Mouse (Mus musculus) adrenal gland, adult 8-10 months (tissue): Measurements from ENCODE around the gene Rps6ka2. TPM values are rescaled to one million over a fixed set of nuclear protein-coding genes. Genes with fewer than 3 reads are reported as not detected.

Source experiments
- DNase-seq: peaks from one replicate; pipeline ENCODE4 v3.0.0; 2022
- total RNA-seq, 4 experiments: library from RNA; stranded (reverse); gene quantifications; 2 replicates each; pipeline ENCODE4 v1.2.4; 2022

Gene Rps6ka2
- total RNA-seq, 4 experiments from 2014 or later, result 14.9 to 20.8 (median 19.2) TPM

DNA sequence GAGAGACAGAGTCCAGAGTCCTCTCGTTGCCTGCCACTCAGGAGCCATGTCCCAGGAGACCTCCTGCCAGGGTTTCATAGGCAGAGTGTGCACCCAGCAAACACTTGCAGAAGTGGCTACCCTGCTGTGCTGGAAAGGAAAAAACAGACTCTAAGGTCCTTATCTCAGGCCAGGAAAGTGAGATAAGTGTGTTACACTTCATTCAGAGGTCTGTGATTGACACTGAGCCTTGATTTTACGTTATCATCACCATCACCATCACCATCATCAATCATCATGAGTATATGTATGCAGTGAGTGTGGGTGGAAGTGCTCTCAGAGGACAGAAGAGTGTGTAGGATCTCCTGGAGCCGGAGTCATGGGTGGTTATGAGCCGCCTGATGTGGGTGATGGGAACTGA lies 51.4 kb downstream of the Rps6ka2 start:
- no peak for DNase-seq

DNA sequence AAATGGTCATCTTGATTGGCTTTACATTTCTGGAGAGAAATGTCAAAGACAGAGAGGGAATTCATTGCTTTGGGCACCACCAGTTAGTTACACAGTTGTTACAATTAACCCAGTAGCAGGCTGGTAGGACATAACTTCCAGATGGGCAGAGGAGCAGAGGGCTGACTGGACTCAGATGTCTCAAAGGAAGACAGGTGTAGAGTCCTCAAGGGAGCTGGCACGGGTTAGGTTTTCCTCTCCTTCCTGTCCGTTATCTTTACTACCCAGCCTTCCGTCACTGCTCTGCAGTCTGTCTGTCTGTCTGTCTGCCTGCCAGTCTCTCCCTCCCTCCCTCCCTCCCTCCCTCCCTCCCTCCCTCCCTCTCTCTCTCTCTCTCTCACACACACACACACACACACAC lies 52.3 kb downstream of the Rps6ka2 start:
- no peak for DNase-seq

- DNase-seq, result no peak
Observed at GRCm38 (mm10) chr17:7228545-7228944, 58.6 kb downstream of the Rps6ka2 start.

GRCm38 (mm10) chr17:7231312-7231711 lies 61.4 kb downstream of the Rps6ka2 start:
- DNase-seq, result no peak

GRCm38 (mm10) chr17:7231790-7232189 lies 61.9 kb downstream of the Rps6ka2 start:
- DNase-seq, result no peak

DNA sequence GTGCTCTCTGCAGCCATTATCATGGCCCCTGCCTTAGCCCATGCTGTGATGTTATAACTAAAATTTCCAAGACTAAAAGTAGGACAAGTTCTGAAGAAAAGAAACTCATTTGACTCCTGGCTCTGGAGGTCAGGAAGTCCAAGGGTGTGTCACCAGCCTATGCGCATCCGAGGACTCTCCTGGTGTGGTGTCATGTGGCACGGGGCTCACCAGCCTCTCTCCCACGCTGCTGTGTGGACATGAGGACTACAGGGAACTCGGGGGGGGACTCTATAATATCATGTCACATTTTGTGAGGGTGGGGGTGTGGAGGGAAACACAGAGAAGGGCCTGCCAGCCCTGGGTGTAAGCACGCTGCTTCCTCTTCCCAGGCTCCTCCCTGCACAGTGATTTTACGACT lies 62.5 kb downstream of the Rps6ka2 start:
- DNase-seq, result no peak

- DNase-seq, result no peak
Observed at GRCm38 (mm10) chr17:7233197-7233596, 63.3 kb downstream of the Rps6ka2 start.

GRCm38 (mm10) chr17:7237706-7238105 lies 67.8 kb downstream of the Rps6ka2 start:
- no peak for DNase-seq

DNA sequence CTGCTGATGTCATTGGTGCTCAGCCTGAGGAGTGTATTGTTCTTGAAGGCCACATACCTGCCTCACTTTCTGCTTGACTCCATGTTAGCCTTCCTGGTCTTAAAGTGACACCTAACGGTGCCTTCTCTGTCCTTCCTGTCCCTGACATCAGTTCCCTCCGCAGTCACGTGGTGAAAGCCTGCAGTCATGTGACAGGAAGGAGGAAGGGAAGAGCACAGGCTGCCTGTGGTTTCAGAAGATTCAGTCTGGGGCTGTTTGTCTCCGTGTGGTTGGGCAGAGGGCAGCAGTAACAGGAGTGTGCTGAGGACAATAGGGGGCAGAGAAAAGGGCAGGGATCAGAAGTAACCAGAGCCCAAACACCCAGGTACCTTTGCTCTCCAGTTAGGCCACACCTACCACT lies 68.9 kb downstream of the Rps6ka2 start:
- DNase-seq, result no peak

DNA sequence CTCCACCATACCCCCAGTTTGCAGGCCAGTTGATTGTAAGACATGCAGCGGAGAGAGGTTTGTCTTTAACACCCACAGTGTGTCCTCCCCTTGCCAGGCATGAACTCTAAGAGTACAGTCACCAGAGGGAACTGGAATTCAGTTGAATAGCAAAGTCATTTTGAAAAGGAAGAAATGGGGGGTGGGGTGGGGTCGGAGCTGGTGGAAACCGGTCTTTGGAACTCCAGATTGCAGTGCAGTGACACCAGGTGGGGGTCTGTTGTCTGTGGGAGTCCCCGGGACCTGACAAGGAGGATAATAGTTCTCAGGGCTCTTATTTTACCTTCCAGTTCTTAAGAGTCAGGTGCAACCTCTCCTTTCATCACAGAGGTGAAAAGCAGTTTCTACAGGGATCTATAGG lies 70.6 kb downstream of the Rps6ka2 start:
- DNase-seq, result no peak

GRCm38 (mm10) chr17:7245078-7245477 lies 75.2 kb downstream of the Rps6ka2 start:
- DNase-seq, result no peak

- no peak for DNase-seq
Observed at GRCm38 (mm10) chr17:7246893-7247556, 77.1 kb downstream of the Rps6ka2 start.

GRCm38 (mm10) chr17:7250373-7250772 lies 80.5 kb downstream of the Rps6ka2 start:
- no peak for DNase-seq

- no peak for DNase-seq
Observed at GRCm38 (mm10) chr17:7257208-7257607, 87.3 kb downstream of the Rps6ka2 start.

DNA sequence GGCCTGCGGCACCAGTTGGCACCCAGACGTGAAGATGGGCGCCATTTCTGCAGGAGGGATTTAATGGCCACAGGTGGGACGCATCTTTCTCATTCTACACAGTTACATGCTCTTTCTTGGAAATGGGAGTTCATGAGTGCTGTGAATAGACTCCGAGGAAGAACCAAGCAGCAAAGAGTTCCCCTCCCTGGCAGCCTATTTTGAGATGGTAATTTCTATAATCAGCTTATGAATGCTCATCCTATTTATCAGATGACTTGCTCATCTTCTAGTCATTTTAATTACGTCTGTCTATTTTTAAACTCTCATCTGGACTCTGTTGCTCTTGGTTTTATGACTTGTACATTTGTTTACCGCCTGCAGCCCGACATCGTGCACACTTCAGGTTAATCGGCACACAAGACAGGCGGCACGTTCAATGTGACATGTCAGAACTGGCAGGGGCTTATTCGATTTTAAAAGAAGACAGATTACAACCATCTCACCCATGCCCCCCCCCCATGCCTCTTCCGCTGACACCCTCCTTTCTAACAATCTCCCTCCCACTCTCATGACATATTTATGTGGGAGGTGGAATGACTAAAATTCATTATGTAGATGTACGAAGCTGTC lies 88.9 kb downstream of the Rps6ka2 start:
- DNase-seq, result no peak

- no peak for DNase-seq
Observed at GRCm38 (mm10) chr17:7260360-7260759, 90.4 kb downstream of the Rps6ka2 start.

- no peak for DNase-seq
Observed at GRCm38 (mm10) chr17:7262056-7262455, 92.1 kb downstream of the Rps6ka2 start.

DNA sequence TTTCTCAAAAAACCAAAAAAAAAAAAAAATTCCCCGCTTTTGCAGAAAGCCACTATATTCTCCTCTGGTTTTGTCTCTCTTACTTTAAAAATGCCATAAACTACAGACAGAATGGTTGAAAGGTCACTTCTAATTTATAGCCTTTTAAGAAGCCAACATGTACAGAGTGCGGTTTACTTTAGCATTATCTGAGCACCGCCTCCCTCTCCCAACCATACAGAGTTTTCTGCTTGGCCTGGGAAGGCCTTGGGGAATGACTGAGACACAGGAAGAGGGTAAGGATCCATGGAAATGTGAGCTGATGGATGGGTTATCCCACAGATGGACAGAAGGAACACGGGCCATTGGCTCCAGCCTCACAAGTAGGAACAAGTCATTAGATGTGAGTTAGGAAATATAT lies 92.7 kb downstream of the Rps6ka2 start:
- no peak for DNase-seq

- no peak for DNase-seq
Observed at GRCm38 (mm10) chr17:7264610-7265009, 94.7 kb downstream of the Rps6ka2 start.

DNA sequence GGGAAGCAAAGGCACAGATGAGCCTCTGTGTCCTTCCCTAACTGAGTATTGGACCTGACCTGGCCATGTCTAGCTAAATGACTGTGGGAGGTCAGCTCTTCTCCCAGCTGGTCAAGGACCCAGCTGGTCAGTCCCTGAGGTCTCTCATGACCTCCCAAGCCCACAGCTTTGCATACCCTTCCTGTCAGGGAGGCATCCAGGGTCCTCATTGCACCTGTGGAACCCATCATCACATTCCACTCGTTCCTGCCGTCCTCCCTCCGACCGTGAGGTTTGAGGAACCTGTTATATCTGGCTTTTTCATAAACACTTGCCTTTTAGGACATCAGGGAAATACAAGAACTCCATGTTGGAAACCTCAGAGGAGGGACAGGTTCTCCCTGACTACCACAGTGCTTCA lies 95.4 kb downstream of the Rps6ka2 start:
- no peak for DNase-seq

GRCm38 (mm10) chr17:7265705-7266368 lies 95.9 kb downstream of the Rps6ka2 start:
- no peak for DNase-seq

DNA sequence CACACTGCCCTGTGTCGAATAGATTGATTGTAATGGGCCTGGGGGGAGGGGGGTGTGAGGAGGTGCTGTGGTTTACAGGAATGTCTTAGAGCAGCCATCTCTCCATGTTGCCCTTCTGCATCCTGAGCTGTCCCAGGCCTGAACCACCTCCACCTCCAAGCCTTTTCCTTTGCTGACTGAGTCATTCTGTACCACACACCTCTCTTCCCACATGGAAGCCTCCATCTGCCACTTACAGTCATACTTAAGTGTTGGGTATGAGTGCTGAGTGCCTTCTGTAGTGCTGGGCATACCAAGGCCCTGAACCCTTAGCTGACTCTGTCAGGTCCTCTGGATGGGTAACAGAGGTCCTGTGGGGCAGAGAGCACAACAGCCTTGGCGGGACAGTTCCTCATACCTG lies 97.9 kb downstream of the Rps6ka2 start:
- DNase-seq, result no peak

- no peak for DNase-seq
Observed at GRCm38 (mm10) chr17:7269151-7269806, 99.4 kb downstream of the Rps6ka2 start.
